Mouse (Mus musculus): ENCODE results near the gene Prim1.

DNA sequence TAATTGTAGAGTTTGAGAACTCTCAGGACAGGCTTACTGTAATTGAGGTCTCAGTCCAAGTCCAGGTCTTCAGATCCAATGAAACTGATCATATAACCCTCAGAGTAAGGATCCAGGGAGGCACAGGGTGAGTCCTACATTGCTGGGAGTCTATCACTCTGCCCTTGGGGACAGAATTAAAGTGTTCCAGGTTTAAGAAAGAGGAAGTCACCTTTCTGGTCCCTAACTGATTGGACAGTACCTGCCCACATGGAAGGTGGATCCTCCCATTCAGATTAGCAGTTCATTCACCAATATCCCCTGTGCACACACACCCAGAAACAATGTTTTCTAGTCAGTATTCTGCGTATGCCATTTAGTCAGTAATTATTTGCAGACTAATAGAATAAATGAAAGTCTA, 7.5 kb upstream of the Prim1 start, which contains the start of gene Hsd17b6:
- TF ChIP-seq MAX (IDR thresholded peaks at IDR 0.05) (no peak), CTCF (IDR thresholded peaks at IDR 0.05; ENCODE audit: control insufficient read depth, insufficient read depth, insufficient read length) (no peak), MYOD1 (IDR thresholded peaks at IDR 0.05; ENCODE audit: control insufficient read depth, insufficient read length, low read depth) (no peak), CEBPB (IDR thresholded peaks at IDR 0.05; ENCODE audit: low read depth) (no peak), MYOG (IDR thresholded peaks at IDR 0.05; ENCODE audit: control insufficient read depth, extremely low read depth, insufficient read length) (no peak), FOSL1 (IDR thresholded peaks at IDR 0.05; ENCODE audit: insufficient read depth, low read length, poor library complexity, severe bottlenecking) (no peak)

All from C2C12 (cell line).